8 mouse cellular contexts compared by ENCODE assay signal in the genomic region with DNA sequence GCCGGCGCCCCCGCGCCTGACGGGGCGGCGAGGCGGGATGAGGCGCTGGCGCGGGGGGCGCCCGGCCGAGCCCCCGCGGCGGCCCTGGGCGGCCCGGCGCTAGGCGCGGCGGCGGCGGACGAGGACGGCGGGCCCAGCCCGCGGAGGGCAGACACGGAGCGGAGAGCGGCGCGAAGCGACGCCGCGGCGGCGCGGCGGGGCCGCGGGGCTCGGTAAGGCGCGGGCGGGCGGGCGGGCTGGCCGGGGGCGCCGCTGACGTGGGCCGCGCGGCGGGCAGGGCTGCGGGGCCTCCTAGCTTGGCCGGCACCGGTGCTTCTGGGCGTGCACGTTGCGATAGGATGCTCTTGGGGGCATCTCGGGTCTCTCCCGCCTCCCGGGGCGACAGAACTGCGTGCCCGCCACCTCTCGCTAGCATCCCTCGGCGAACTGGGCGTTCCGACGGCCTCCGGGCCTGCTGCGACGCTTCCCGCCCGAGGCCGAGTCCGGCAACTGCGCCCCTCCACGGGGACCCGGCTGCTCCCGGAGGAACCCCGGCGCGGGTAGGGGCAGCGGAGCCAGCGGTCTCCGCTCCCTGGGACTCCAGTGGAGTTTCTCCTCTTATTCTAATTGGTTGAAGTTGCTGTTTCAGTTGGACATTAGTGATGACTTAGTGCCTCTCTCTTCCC.
DNase-seq lines count a peak whose midpoint lies in the region; ATAC-seq and TF ChIP-seq lines count a peak whose summit lies in the region.

No protein-coding gene starts in this region.

- intact Hi-C loops in gastrocnemius, postnatal 14 days (cut with DNase I; ENCODE audit: low total_unique reads) = no loop called here

- H3K4me3 ChIP-seq in cortical plate, adult 2 months (ENCODE audit: insufficient read depth, low read length) = peak overlapping the region; percentile 85
- peak overlapping the region; percentile 86 for H3K4me3 ChIP-seq in limb, embryonic 15.5 days
- peak overlapping the region; percentile 89 for H3K4me3 ChIP-seq in midbrain, embryonic 15.5 days
- peak overlapping the region; percentile 96 for H3K4me3 ChIP-seq in testis, adult 2 months (ENCODE audit: control insufficient read depth, low read depth, low read length)

- H3K9me3 ChIP-seq in limb, embryonic 15.5 days = no peaks in the 10 kb centered on the region
- no peaks in the 10 kb centered on the region for H3K9me3 ChIP-seq in midbrain, embryonic 15.5 days

- no peak for TF ChIP-seq CTCF in cortical plate, adult 2 months (IDR thresholded peaks at IDR 0.05; ENCODE audit: extremely low read depth, insufficient read depth, low read length)
- no peak for TF ChIP-seq CTCF in testis, adult 2 months (IDR thresholded peaks at IDR 0.05; ENCODE audit: control insufficient read depth, insufficient read depth, insufficient replicate concordance, low read depth, low read length)

- peak; percentile 50; the same call in 1 of the 2 replicates for ATAC-seq in limb, embryonic 15.5 days (ENCODE audit: insufficient number of reproducible peaks, low FRiP score, low TSS enrichment, low read depth)
- ATAC-seq in midbrain, embryonic 15.5 days (replicated peaks) = peak; percentile 77

- H3K9ac ChIP-seq in limb, embryonic 15.5 days = peak overlapping the region; percentile 82
- H3K9ac ChIP-seq in midbrain, embryonic 15.5 days = peak overlapping the region; percentile 83

- H3K4me1 ChIP-seq in cortical plate, adult 2 months (ENCODE audit: control insufficient read depth, insufficient read depth, low read length) = peaks cover 3% of the 10 kb centered on the region; the same call in 1 of the 2 replicates
- peaks cover 25% of the 10 kb centered on the region for H3K4me1 ChIP-seq in limb, embryonic 15.5 days
- H3K4me1 ChIP-seq in midbrain, embryonic 15.5 days = peaks cover 23% of the 10 kb centered on the region
- H3K4me1 ChIP-seq in testis, adult 2 months (ENCODE audit: control insufficient read depth, insufficient read depth, low read length) = peaks cover 20% of the 10 kb centered on the region

- DNase-seq in heart, adult 11 months = peak; percentile 96
- no peak for DNase-seq in heart, adult 8-10 months (ENCODE audit: low spot score)
- DNase-seq in gastrocnemius, postnatal 14 days = peak; percentile 48
- peak; percentile 4 for DNase-seq in induced T-regulatory cell, adult 2 months (ENCODE audit: low read depth)

- H3K36me3 ChIP-seq in limb, embryonic 15.5 days = no peaks in the 10 kb centered on the region
- H3K36me3 ChIP-seq in midbrain, embryonic 15.5 days (replicated peaks) = no peaks in the 10 kb centered on the region
- no peaks in the 10 kb centered on the region for H3K36me3 ChIP-seq in testis, adult 2 months (ENCODE audit: control insufficient read depth, insufficient read depth, low read length)

- peak overlapping the region; percentile 60 for H3K27ac ChIP-seq in cortical plate, adult 2 months (ENCODE audit: insufficient read depth, low read length)
- H3K27ac ChIP-seq in limb, embryonic 15.5 days = peak overlapping the region; percentile 81
- H3K27ac ChIP-seq in midbrain, embryonic 15.5 days = peak overlapping the region; percentile 94
- H3K27ac ChIP-seq in testis, adult 2 months (ENCODE audit: control insufficient read depth, insufficient read depth, low read depth, low read length) = peak overlapping the region; percentile 84

- WGBS in limb, embryonic 15.5 days = under 1% methylated on average over 60 of the region's 94 CpGs
- WGBS in midbrain, embryonic 15.5 days = under 1% methylated on average over 69 of the region's 94 CpGs

- TF ChIP-seq POLR2A in cortical plate, adult 2 months (IDR thresholded peaks at IDR 0.05; ENCODE audit: extremely low read depth, insufficient read depth, low read length) = no peak
- no peak for TF ChIP-seq POLR2A in testis, adult 2 months (IDR thresholded peaks at IDR 0.05; ENCODE audit: control insufficient read depth, low read depth, low read length)

- H3K27me3 ChIP-seq in limb, embryonic 15.5 days = no peaks in the 10 kb centered on the region
- no peaks in the 10 kb centered on the region for H3K27me3 ChIP-seq in midbrain, embryonic 15.5 days (replicated peaks)
- no peaks in the 10 kb centered on the region for H3K27me3 ChIP-seq in testis, adult 2 months (ENCODE audit: control insufficient read depth, insufficient read depth, low read length)

- H3K4me2 ChIP-seq in limb, embryonic 15.5 days = peak overlapping the region; percentile 84
- H3K4me2 ChIP-seq in midbrain, embryonic 15.5 days = peak overlapping the region; percentile 77
